22 mouse cellular contexts compared by ENCODE assay signal in genomic region chr19:43918834-43919233, GRCm38 (mm10). TPM values are rescaled to one million over a fixed set of nuclear protein-coding genes. Genes with fewer than 3 reads are reported as not detected.
DNase-seq lines count a peak whose midpoint lies in the region; ATAC-seq and TF ChIP-seq lines count a peak whose summit lies in the region.
"Had no signal": no experiment of that assay in that cellular context is flagged by ENCODE, and none has a peak within 500 bp of the region (broad histone marks: within the 10 kb centered on the region; RNA-seq: fewer than 3 reads in every experiment).

No protein-coding gene starts in this region.

- peaks cover 40% of the 10 kb centered on the region for H3K4me1 ChIP-seq in limb, embryonic 12.5 days (replicated peaks)
- peaks cover 22% of the 10 kb centered on the region for H3K4me1 ChIP-seq in limb, embryonic 10.5 days
- peaks cover 3 to 17% of the 10 kb centered on the region in 2 experiments; a peak in 3 of 4 replicates for H3K4me1 ChIP-seq in ES-E14 (ENCODE audit: control insufficient read depth in 2 of 2, insufficient read depth in 2 of 2, low read length in 2 of 2, poor library complexity in 1 of 2)
- peaks cover 49% of the 10 kb centered on the region for H3K4me1 ChIP-seq in liver, embryonic 13.5 days (replicated peaks)
- H3K4me1 ChIP-seq in stomach, postnatal 0 days (replicated peaks; ENCODE audit: control insufficient read depth, insufficient read depth), result peaks cover 6% of the 10 kb centered on the region; the same call in 1 of the 2 replicates
- H3K4me1 ChIP-seq: forebrain, embryonic 15.5 days had no signal

- H3K9me3 ChIP-seq in limb, embryonic 12.5 days, result peaks cover 8% of the 10 kb centered on the region; the same call in 1 of the 2 replicates
- no peaks in the 10 kb centered on the region for H3K9me3 ChIP-seq in limb, embryonic 10.5 days (replicated peaks)
- H3K9me3 ChIP-seq in ES-E14 (ENCODE audit: control insufficient read depth, insufficient read depth, low read depth, low read length), result no peaks in the 10 kb centered on the region
- H3K9me3 ChIP-seq in liver, embryonic 13.5 days (replicated peaks), result no peaks in the 10 kb centered on the region
- H3K9me3 ChIP-seq in stomach, postnatal 0 days (ENCODE audit: control insufficient read depth, low read length), result no peaks in the 10 kb centered on the region
- H3K9me3 ChIP-seq: embryonic facial prominence, embryonic 13.5 days; forebrain, embryonic 15.5 days; hindbrain, embryonic 13.5 days; kidney, embryonic 15.5 days; limb, embryonic 13.5 days; midbrain, embryonic 13.5 days had no signal

- 0 out of 2 replicates have a peak overlapping the region, but pooled peaks have one; percentile 12 for H3K27ac ChIP-seq in limb, embryonic 12.5 days
- H3K27ac ChIP-seq in limb, embryonic 10.5 days, result no peak overlapping the region
- H3K27ac ChIP-seq in ES-E14 (ENCODE audit: insufficient read depth, low read depth, low read length, poor library complexity, severe bottlenecking), result no peak overlapping the region
- no peak overlapping the region for H3K27ac ChIP-seq in liver, embryonic 13.5 days
- peak overlapping the region; percentile 53; the same call in 1 of the 2 replicates for H3K27ac ChIP-seq in stomach, postnatal 0 days (replicated peaks)
- H3K27ac ChIP-seq: embryonic facial prominence, embryonic 13.5 days; forebrain, embryonic 15.5 days; hindbrain, embryonic 13.5 days; kidney, embryonic 15.5 days; left cerebral cortex, adult 2 months; limb, embryonic 13.5 days; midbrain, embryonic 13.5 days; neural tube, embryonic 12.5 days had no signal

- 80% methylated on average over 3 of the region's 3 CpGs for WGBS in limb, embryonic 12.5 days
- WGBS in limb, embryonic 10.5 days, result 92% methylated on average over 3 of the region's 3 CpGs
- 66% methylated on average over 3 of the region's 3 CpGs for WGBS in liver, embryonic 13.5 days (ENCODE audit: insufficient replicate concordance)
- 95% methylated on average over 3 of the region's 3 CpGs for WGBS in stomach, postnatal 0 days

- no peak overlapping the region for H3K4me2 ChIP-seq in limb, embryonic 12.5 days
- H3K4me2 ChIP-seq in liver, embryonic 13.5 days, result no peak overlapping the region
- H3K4me2 ChIP-seq in stomach, postnatal 0 days (replicated peaks; ENCODE audit: low read depth), result no peak overlapping the region
- H3K4me2 ChIP-seq: embryonic facial prominence, embryonic 13.5 days; forebrain, embryonic 15.5 days; heart, embryonic 11.5 days; hindbrain, embryonic 13.5 days; kidney, embryonic 15.5 days; limb, embryonic 13.5 days; midbrain, embryonic 13.5 days; neural tube, embryonic 12.5 days had no signal

- peaks cover 12% of the 10 kb centered on the region; the same call in 1 of the 2 replicates for H3K36me3 ChIP-seq in limb, embryonic 12.5 days
- H3K36me3 ChIP-seq in limb, embryonic 10.5 days, result peaks cover 11% of the 10 kb centered on the region
- H3K36me3 ChIP-seq in ES-E14 (ENCODE audit: control insufficient read depth, insufficient read depth, low read length, poor library complexity, severe bottlenecking), result no peaks in the 10 kb centered on the region
- H3K36me3 ChIP-seq in liver, embryonic 13.5 days, result no peaks in the 10 kb centered on the region
- H3K36me3 ChIP-seq in stomach, postnatal 0 days (ENCODE audit: control insufficient read depth, insufficient read depth, low read length), result no peaks in the 10 kb centered on the region
- H3K36me3 ChIP-seq: forebrain, embryonic 15.5 days; hindbrain, embryonic 13.5 days; midbrain, embryonic 13.5 days; neural tube, embryonic 12.5 days had no signal

- DNase-seq in limb, embryonic 10.5 days (ENCODE audit: low spot score), result no peak
- peak; percentile 88 for DNase-seq in ES-E14 (ENCODE audit: low read depth, low spot score)
- no peak for DNase-seq in liver, embryonic 13.5 days
- DNase-seq in stomach, postnatal 0 days (ENCODE audit: low spot score), result no peak
- no peak for DNase-seq in B cell, adult 2 months
- DNase-seq in cerebellum, postnatal 36 days, result no peak
- DNase-seq: cerebellum, postnatal 10 days; gastrocnemius, postnatal 36 days; heart, postnatal 10 days; layer of hippocampus, adult 9-11 months; right cerebral cortex, adult 18-20 months; thymus, postnatal 4 days had no signal

- TF ChIP-seq EP300 in stomach, postnatal 0 days (optimal IDR thresholded peaks at IDR 0.05), result no peak

- no peaks in the 10 kb centered on the region for H3K27me3 ChIP-seq in limb, embryonic 12.5 days
- no peaks in the 10 kb centered on the region; the same call in 1 of the 2 replicates for H3K27me3 ChIP-seq in limb, embryonic 10.5 days (ENCODE audit: low read depth, poor library complexity, severe bottlenecking)
- peaks cover 4% of the 10 kb centered on the region; the same call in 1 of the 2 replicates for H3K27me3 ChIP-seq in liver, embryonic 13.5 days
- H3K27me3 ChIP-seq in stomach, postnatal 0 days (ENCODE audit: control insufficient read depth, insufficient read depth, low read length), result no peaks in the 10 kb centered on the region
- H3K27me3 ChIP-seq: forebrain, embryonic 15.5 days; kidney, embryonic 15.5 days; neural tube, embryonic 12.5 days had no signal

- no peak for ATAC-seq in limb, embryonic 12.5 days (ENCODE audit: insufficient number of reproducible peaks, insufficient read depth, low FRiP score, low TSS enrichment, low read depth)
- ATAC-seq in liver, embryonic 13.5 days (ENCODE audit: low read depth), result peak; percentile 68
- ATAC-seq in stomach, postnatal 0 days (ENCODE audit: low FRiP score, low TSS enrichment), result peak; percentile 31
- ATAC-seq: forebrain, embryonic 15.5 days; midbrain, embryonic 13.5 days had no signal

- H3K9ac ChIP-seq in limb, embryonic 12.5 days (replicated peaks), result no peak overlapping the region
- H3K9ac ChIP-seq in ES-E14 (ENCODE audit: insufficient read depth, low read depth, low read length, poor library complexity, severe bottlenecking), result no peak overlapping the region
- H3K9ac ChIP-seq in liver, embryonic 13.5 days, result no peak overlapping the region
- H3K9ac ChIP-seq in stomach, postnatal 0 days (ENCODE audit: low read length), result no peak overlapping the region
- H3K9ac ChIP-seq: embryonic facial prominence, embryonic 13.5 days; forebrain, embryonic 15.5 days; hindbrain, embryonic 13.5 days; kidney, embryonic 15.5 days; limb, embryonic 13.5 days; midbrain, embryonic 13.5 days; neural tube, embryonic 12.5 days had no signal

- H3K4me3 ChIP-seq in limb, embryonic 12.5 days (replicated peaks), result no peak overlapping the region
- no peak overlapping the region for H3K4me3 ChIP-seq in limb, embryonic 10.5 days
- peak overlapping the region in 1 of 2 experiments; percentile 49; a peak in 2 of 4 replicates for H3K4me3 ChIP-seq in ES-E14 (ENCODE audit: insufficient read depth in 1 of 2, low read depth in 1 of 2, low read length in 2 of 2, poor library complexity in 1 of 2, severe bottlenecking in 1 of 2)
- H3K4me3 ChIP-seq in liver, embryonic 13.5 days (replicated peaks), result no peak overlapping the region
- no peak overlapping the region for H3K4me3 ChIP-seq in stomach, postnatal 0 days (ENCODE audit: low read depth, low read length)
- H3K4me3 ChIP-seq: embryonic facial prominence, embryonic 13.5 days; forebrain, embryonic 15.5 days; hindbrain, embryonic 13.5 days; kidney, embryonic 15.5 days; left cerebral cortex, adult 2 months; limb, embryonic 13.5 days; midbrain, embryonic 13.5 days; neural tube, embryonic 12.5 days had no signal

- in situ Hi-C loops in ES-E14 (cut with MboI; ENCODE audit: low sequenced_read_pairs in 2 of 2, unreplicated experiment in 2 of 2), result no loop called here

- TF ChIP-seq CTCF in stomach, postnatal 0 days (IDR thresholded peaks at IDR 0.05; ENCODE audit: low read depth), result no peak

TF ChIP-seq in ES-E14, 5 proteins besides CTCF, POLR2A, EP300 and RAD21:
- TF ChIP-seq ZNF384 (IDR thresholded peaks at IDR 0.05; ENCODE audit: low read depth, low read length), result no peak
- TF ChIP-seq CHD2 (IDR thresholded peaks at IDR 0.05; ENCODE audit: low read depth, low read length), result peak; percentile 87
- TF ChIP-seq MAFK (IDR thresholded peaks at IDR 0.05; ENCODE audit: insufficient read depth, low read depth, low read length), result no peak
- TF ChIP-seq HCFC1 (IDR thresholded peaks at IDR 0.05; ENCODE audit: borderline replicate concordance, insufficient read depth, low read length), result no peak
TF ChIP-seq in ES-E14: peak in this region for 1.

RNA-seq across cellular contexts. Expression of gene Dnmbp, which starts 21.2 kb away (rescaled TPM):
- 28.7 and 29.3 TPM in 2 replicates for polyA plus RNA-seq in limb, embryonic 12.5 days (2016; fragmentation: Nextera tagmentation; extraction: Ambion mirVana)
- 19.4 and 22.0 TPM in 2 replicates for polyA plus RNA-seq in limb, embryonic 10.5 days (2016; fragmentation: Nextera tagmentation; extraction: Ambion mirVana)
- total RNA-seq in ES-E14 (2012; rRNA removed), result 11.5 and 14.3 TPM in 2 replicates
- 2.2 and 2.7 TPM in 2 replicates for polyA plus RNA-seq in liver, embryonic 13.5 days (2015; fragmentation: Nextera tagmentation; extraction: Ambion mirVana)
- polyA plus RNA-seq in stomach, postnatal 0 days (2015; fragmentation: Nextera tagmentation; extraction: Ambion mirVana), result 14.2 and 14.6 TPM in 2 replicates

Comparison
In these comparisons a context has a peak if more than half of its experiments do, and no peak if none do; other contexts are left out.
1. H3K27ac ChIP-seq: peak in limb, embryonic 12.5 days (single experiment) and stomach, postnatal 0 days (single experiment); none in limb, embryonic 10.5 days (single experiment), ES-E14 (single experiment) and liver, embryonic 13.5 days (single experiment).